Mouse (Mus musculus) leukemia stem cell, adult 10-12 weeks (primary cell): Measurements from ENCODE around the gene Ccnb1. TPM values are rescaled to one million over a fixed set of nuclear protein-coding genes. Genes with fewer than 3 reads are reported as not detected.

Experiments
- polyA plus RNA-seq: library from polyadenylated mRNA; stranded (reverse); fragments of >175 nt; gene quantifications from 2 replicates; pipeline ENCODE4 v1.2.3, GENCODE M21; 2012; ENCODE audit warnings: low replicate concordance

Ccnb1 gene
- polyA plus RNA-seq, result 2.7 and 4.5 TPM in 2 replicates

GRCm38 (mm10) chr13:100786414-100786867, at the start of gene Ccnb1:
Ccnb1 (minus strand) TSS chr13:100786570.

GRCm38 (mm10) chr13:100832741-100833639, 46.6 kb upstream of the Ccnb1 start, which contains the start of gene Slc30a5:
Slc30a5 (minus strand) TSS chr13:100833427.

GRCm38 (mm10) chr13:100775252-100776055, 10.9 kb downstream of the Ccnb1 start, which contains the start of gene Cenph:
Cenph (minus strand) TSS chr13:100775899.

GRCm38 (mm10) chr13:100744036-100744744, 42.2 kb downstream of the Ccnb1 start, which contains the start of gene Mrps36:
Mrps36 (minus strand) TSS chr13:100744659.

GRCm38 (mm10) chr13:100730861-100731176, 55.6 kb downstream of the Ccnb1 start, which contains the start of gene Cdk7:
Cdk7 (minus strand) TSS chr13:100730939.

Other genes starting within 250 kb of the Ccnb1 start
- gene Ocln, start 233.9 kb downstream of the Ccnb1 start, polyA plus RNA-seq, result 0.07 TPM in 1 of 2 replicates, not detected in the other
- 0.08 and 0.20 TPM in 2 replicates for gene Marveld2, start 169.6 kb downstream of the Ccnb1 start, polyA plus RNA-seq
- 13.4 and 23.8 TPM in 2 replicates for gene Ak6, start 135.6 kb downstream of the Ccnb1 start, polyA plus RNA-seq
- gene Rad17, start 135.5 kb downstream of the Ccnb1 start, polyA plus RNA-seq, result 16.3 and 17.7 TPM in 2 replicates
- gene Taf9, start 135.0 kb downstream of the Ccnb1 start, polyA plus RNA-seq, result 2.6 and 13.8 TPM in 2 replicates
- 0.13 TPM in 1 of 2 replicates, not detected in the other for gene Ccdc125, start 116.9 kb downstream of the Ccnb1 start, polyA plus RNA-seq
- gene Cdk7, start 55.6 kb downstream of the Ccnb1 start, polyA plus RNA-seq, result 4.2 and 16.5 TPM in 2 replicates
- gene Mrps36, start 41.9 kb downstream of the Ccnb1 start, polyA plus RNA-seq, result 41.8 and 55.9 TPM in 2 replicates
- gene Cenph, start 10.7 kb downstream of the Ccnb1 start, polyA plus RNA-seq, result 6.5 and 15.5 TPM in 2 replicates
- gene Slc30a5, start 46.9 kb upstream of the Ccnb1 start, polyA plus RNA-seq, result 5.0 and 11.3 TPM in 2 replicates